Mouse (Mus musculus): ENCODE measurements around the gene Rasl10a.

GRCm38 (mm10) chr11:5040585-5040984 lies 17.3 kb upstream of the Rasl10a start:
- TF ChIP-seq CTCF (IDR thresholded peaks at IDR 0.05; ENCODE audit: extremely low read depth, insufficient read length, insufficient replicate concordance, low read depth, low read length), result no peak
- no peak for TF ChIP-seq POLR2A (IDR thresholded peaks at IDR 0.05; ENCODE audit: low read depth, low read length)

All from small intestine, adult 2 months (tissue).